Comparison of ENCODE assay signal across 9 mouse cellular contexts in genomic region chr11:100352076-100352857, GRCm38 (mm10). TPM values are rescaled to one million over a fixed set of nuclear protein-coding genes. Genes with fewer than 3 reads are reported as not detected.
DNase-seq lines count a peak whose midpoint lies in the region; ATAC-seq and TF ChIP-seq lines count a peak whose summit lies in the region.
"Had no signal": no experiment of that assay in that cellular context is flagged by ENCODE, and none has a peak within 500 bp of the region (broad histone marks: within the 10 kb centered on the region; RNA-seq: fewer than 3 reads in every experiment).

No protein-coding gene starts in this region.

- no peak overlapping the region for H3K9ac ChIP-seq in embryonic facial prominence, embryonic 11.5 days (replicated peaks; ENCODE audit: low read length)
- peak overlapping the region; percentile 28; the same call in 1 of the 2 replicates for H3K9ac ChIP-seq in midbrain, embryonic 16.5 days (ENCODE audit: low read depth, low read length)
- H3K9ac ChIP-seq: limb, embryonic 13.5 days had no signal

- DNase-seq in kidney, adult 2 months, result peak; percentile 36
- no peak for DNase-seq in kidney, adult 11 months
- DNase-seq in thymus, postnatal 14 days, result peak; percentile 52
- DNase-seq in thymus, postnatal 36 days, result no peak
- DNase-seq in embryonic facial prominence, embryonic 11.5 days (ENCODE audit: low spot score), result peak; percentile 36
- DNase-seq in urinary bladder, postnatal 25 days (ENCODE audit: low spot score), result no peak
- no peak for DNase-seq in frontal cortex, postnatal 10 days (ENCODE audit: low spot score in 2 of 2)

- TF ChIP-seq CTCF in kidney, adult 2 months (conservative IDR thresholded peaks at IDR 0.05; ENCODE audit: insufficient read depth, insufficient read length, low read depth, low read length), result peak; percentile 64

- no peaks in the 10 kb centered on the region for H3K4me1 ChIP-seq in kidney, adult 2 months (ENCODE audit: control insufficient read depth, insufficient read depth, low read length)
- no peaks in the 10 kb centered on the region; the same call in none of the 2 replicates for H3K4me1 ChIP-seq in embryonic facial prominence, embryonic 11.5 days (ENCODE audit: control insufficient read depth, insufficient read depth, low read length)
- H3K4me1 ChIP-seq in midbrain, embryonic 16.5 days (ENCODE audit: control insufficient read depth, insufficient read depth, low read length), result peaks cover 29% of the 10 kb centered on the region

- H3K9me3 ChIP-seq in embryonic facial prominence, embryonic 11.5 days (replicated peaks; ENCODE audit: control insufficient read depth, low read length), result no peaks in the 10 kb centered on the region
- no peaks in the 10 kb centered on the region for H3K9me3 ChIP-seq in midbrain, embryonic 16.5 days (replicated peaks; ENCODE audit: control insufficient read depth, low read length, poor library complexity, severe bottlenecking)
- H3K9me3 ChIP-seq: limb, embryonic 13.5 days had no signal

- no peak overlapping the region for H3K4me2 ChIP-seq in embryonic facial prominence, embryonic 11.5 days (ENCODE audit: low read depth, low read length)
- no peak overlapping the region for H3K4me2 ChIP-seq in midbrain, embryonic 16.5 days (ENCODE audit: low read length)
- H3K4me2 ChIP-seq: limb, embryonic 13.5 days had no signal

- H3K36me3 ChIP-seq in kidney, adult 2 months (ENCODE audit: control insufficient read depth, insufficient read depth, low read length), result no peaks in the 10 kb centered on the region
- no peaks in the 10 kb centered on the region for H3K36me3 ChIP-seq in embryonic facial prominence, embryonic 11.5 days (replicated peaks; ENCODE audit: control insufficient read depth, insufficient read depth, low read depth, low read length)
- peaks cover 2% of the 10 kb centered on the region; the same call in 1 of the 2 replicates for H3K36me3 ChIP-seq in midbrain, embryonic 16.5 days (ENCODE audit: control insufficient read depth, insufficient read depth, low read length)
- H3K36me3 ChIP-seq: limb, embryonic 13.5 days had no signal

- no peak for TF ChIP-seq POLR2A in kidney, adult 2 months (IDR thresholded peaks at IDR 0.05; ENCODE audit: low read depth, low read length)

- no peak for ATAC-seq in embryonic facial prominence, embryonic 11.5 days (replicated peaks; ENCODE audit: insufficient number of reproducible peaks, low FRiP score, low TSS enrichment, low read depth)
- ATAC-seq in midbrain, embryonic 16.5 days, result peak; percentile 21; the same call in 1 of the 2 replicates

- no peak overlapping the region for H3K27ac ChIP-seq in kidney, adult 2 months (ENCODE audit: insufficient read depth, low read depth, low read length)
- no peak overlapping the region for H3K27ac ChIP-seq in embryonic facial prominence, embryonic 11.5 days (replicated peaks; ENCODE audit: low read depth, low read length)
- H3K27ac ChIP-seq in midbrain, embryonic 16.5 days (ENCODE audit: low read length), result peak overlapping the region; percentile 47; the same call in 1 of the 2 replicates
- H3K27ac ChIP-seq: limb, embryonic 13.5 days had no signal

- H3K27me3 ChIP-seq in kidney, adult 2 months (replicated peaks; ENCODE audit: control insufficient read depth, insufficient read depth, low read length), result no peaks in the 10 kb centered on the region
- H3K27me3 ChIP-seq in embryonic facial prominence, embryonic 11.5 days (ENCODE audit: control insufficient read depth, insufficient read depth, low read length), result peaks cover 35% of the 10 kb centered on the region
- H3K27me3 ChIP-seq in midbrain, embryonic 16.5 days (ENCODE audit: control insufficient read depth, insufficient read depth, low read depth, low read length), result no peaks in the 10 kb centered on the region

- H3K4me3 ChIP-seq in kidney, adult 2 months (ENCODE audit: insufficient read depth, low read depth, low read length), result no peak overlapping the region
- H3K4me3 ChIP-seq in embryonic facial prominence, embryonic 11.5 days (ENCODE audit: low read depth, low read length), result no peak overlapping the region
- no peak overlapping the region for H3K4me3 ChIP-seq in midbrain, embryonic 16.5 days (ENCODE audit: low read depth, low read length)
- H3K4me3 ChIP-seq: limb, embryonic 13.5 days had no signal

- 41% methylated on average over 10 of the region's 10 CpGs for WGBS in kidney, adult 2 months
- 28% methylated on average over 10 of the region's 10 CpGs for WGBS in embryonic facial prominence, embryonic 11.5 days
- 27% methylated on average over 10 of the region's 10 CpGs for WGBS in midbrain, embryonic 16.5 days

RNA-seq across cellular contexts. Expression of gene Hap1, which starts 3.7 kb away (rescaled TPM):
- polyA plus RNA-seq in kidney, adult 2 months (2012; rRNA removed), result 3.0 and 3.6 TPM in 2 replicates
- polyA plus RNA-seq in embryonic facial prominence, embryonic 11.5 days (2014; fragmentation: Nextera tagmentation; extraction: Ambion mirVana), result 5.5 and 6.2 TPM in 2 replicates
- 417 and 440 TPM in 2 replicates for polyA plus RNA-seq in midbrain, embryonic 16.5 days (2015; fragmentation: Nextera tagmentation; extraction: Ambion mirVana)

RNA-seq across cellular contexts. Expression of gene Gast, which starts 18.1 kb away (rescaled TPM):
- not detected in 2 replicates for polyA plus RNA-seq in kidney, adult 2 months (2012; rRNA removed)
- polyA plus RNA-seq in embryonic facial prominence, embryonic 11.5 days (2014; fragmentation: Nextera tagmentation; extraction: Ambion mirVana), result not detected in 2 replicates
- polyA plus RNA-seq in midbrain, embryonic 16.5 days (2015; fragmentation: Nextera tagmentation; extraction: Ambion mirVana), result 0.46 and 1.6 TPM in 2 replicates
- polyA plus RNA-seq: limb, embryonic 13.5 days had no signal

RNA-seq across cellular contexts. Expression of gene Eif1, which starts 32.6 kb away (rescaled TPM):
- polyA plus RNA-seq in kidney, adult 2 months (2012; rRNA removed), result 116 and 173 TPM in 2 replicates
- 1,683 and 1,757 TPM in 2 replicates for polyA plus RNA-seq in embryonic facial prominence, embryonic 11.5 days (2014; fragmentation: Nextera tagmentation; extraction: Ambion mirVana)
- polyA plus RNA-seq in midbrain, embryonic 16.5 days (2015; fragmentation: Nextera tagmentation; extraction: Ambion mirVana), result 1,185 and 1,247 TPM in 2 replicates

RNA-seq across cellular contexts. Expression of gene Jup, which starts 45.3 kb away (rescaled TPM):
- polyA plus RNA-seq in kidney, adult 2 months (2012; rRNA removed), result 220 and 229 TPM in 2 replicates
- 31.8 and 37.4 TPM in 2 replicates for polyA plus RNA-seq in embryonic facial prominence, embryonic 11.5 days (2014; fragmentation: Nextera tagmentation; extraction: Ambion mirVana)
- 99.7 and 109 TPM in 2 replicates for polyA plus RNA-seq in midbrain, embryonic 16.5 days (2015; fragmentation: Nextera tagmentation; extraction: Ambion mirVana)

Comparison
In these comparisons a context has a peak if more than half of its experiments do, and no peak if none do; other contexts are left out.
1. DNase-seq: peak in kidney, adult 2 months (single experiment), thymus, postnatal 14 days (single experiment) and embryonic facial prominence, embryonic 11.5 days (single experiment); none in kidney, adult 11 months (single experiment), thymus, postnatal 36 days (0 of 2), urinary bladder, postnatal 25 days (single experiment) and frontal cortex, postnatal 10 days (0 of 2).
2. RNA of gene Hap1, which starts 3.7 kb away (polyA plus RNA-seq): 417 to 440 TPM in midbrain, embryonic 16.5 days; 5.5 to 6.2 TPM in embryonic facial prominence, embryonic 11.5 days and 3.0 to 3.6 TPM in kidney, adult 2 months; every median in the first group is over 10 times any median in the second.